Mouse (Mus musculus): ENCODE results near the gene Prmt1.

Prmt1 gene

DNA sequence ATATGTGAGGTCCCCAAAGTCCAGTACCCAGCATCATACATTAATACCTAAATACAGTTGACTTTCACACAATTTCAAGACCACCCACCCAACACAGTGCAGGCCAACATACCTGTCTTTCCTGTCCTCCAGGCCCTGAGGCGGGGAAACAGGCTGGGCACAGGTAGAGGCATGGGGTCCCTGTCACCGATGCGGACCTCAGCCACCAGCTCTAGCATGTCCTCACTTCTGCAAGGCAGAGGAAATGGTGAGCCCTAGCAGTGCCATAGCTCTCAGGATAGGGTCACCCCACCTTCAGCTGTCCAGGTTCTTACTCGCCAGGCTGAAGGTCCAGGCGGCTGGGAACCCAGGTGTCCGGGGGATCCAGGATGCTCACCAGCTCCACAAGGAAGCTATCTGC is 25.6 kb upstream of the Prmt1 start:
- no peak for DNase-seq

DNA sequence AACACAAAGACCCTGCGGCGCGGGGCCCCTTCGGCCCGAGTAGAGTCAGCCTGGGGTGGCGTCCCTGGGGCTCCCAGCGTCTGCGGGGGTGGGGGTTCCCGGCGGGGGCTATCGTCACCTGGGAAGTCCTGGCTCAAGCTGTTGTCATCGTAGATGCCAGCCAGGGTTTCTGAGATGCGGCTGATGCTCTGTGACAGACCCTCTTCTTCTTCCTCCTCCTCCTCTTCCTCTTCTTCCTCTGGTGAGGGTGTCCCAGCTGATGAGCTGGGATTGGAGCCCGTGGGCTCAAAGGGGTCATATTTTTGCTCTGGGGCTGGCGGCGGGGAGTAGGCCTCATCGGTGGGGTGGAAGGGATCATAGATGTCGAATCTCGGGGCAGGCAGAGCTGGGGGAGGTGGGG is 22.0 kb upstream of the Prmt1 start:
- peak in 1 of 2 experiments; percentile 33 for DNase-seq

DNA sequence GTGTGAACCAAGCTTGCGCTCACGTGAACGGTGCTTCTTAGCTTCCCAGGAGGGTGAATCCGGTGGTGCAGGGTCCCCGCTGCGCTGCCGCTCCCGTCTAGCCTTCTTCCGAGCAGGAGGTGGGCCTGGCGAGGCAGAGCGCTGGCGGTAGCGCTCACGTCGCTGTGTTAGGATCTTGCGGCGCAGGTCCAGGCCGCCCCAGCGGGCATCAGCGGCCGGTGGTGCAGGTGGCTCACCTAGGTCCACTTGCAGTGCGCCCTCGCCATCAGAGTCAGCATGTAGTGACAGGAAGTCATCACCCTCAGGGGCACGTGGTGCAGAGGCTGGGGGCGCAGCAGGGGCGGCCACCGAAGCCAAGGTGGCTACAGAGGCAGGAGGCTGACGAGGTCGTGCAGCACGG is 21.5 kb upstream of the Prmt1 start:
- peak in 1 of 2 experiments; percentile 20 for DNase-seq

DNA sequence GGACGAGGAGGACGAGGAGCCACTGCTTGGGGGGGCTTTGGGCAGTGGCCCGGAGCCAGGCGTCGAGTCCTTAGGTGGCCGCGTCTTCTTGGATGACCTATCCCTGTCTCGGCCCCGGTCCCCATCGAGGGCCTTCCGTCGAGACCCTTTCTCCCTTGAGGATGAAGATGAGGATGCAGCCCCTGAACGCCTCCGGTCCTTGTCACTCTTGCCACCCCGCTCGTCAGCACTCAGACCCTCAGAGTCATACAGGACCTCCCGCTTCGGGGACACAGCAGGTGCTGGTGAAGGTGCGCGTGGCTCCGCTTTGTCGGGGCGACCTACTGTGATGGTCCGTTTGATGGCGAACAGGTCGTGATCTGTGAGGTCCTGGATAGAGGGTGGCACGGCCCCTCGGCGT is 20.8 kb upstream of the Prmt1 start:
- no peak for DNase-seq

DNA sequence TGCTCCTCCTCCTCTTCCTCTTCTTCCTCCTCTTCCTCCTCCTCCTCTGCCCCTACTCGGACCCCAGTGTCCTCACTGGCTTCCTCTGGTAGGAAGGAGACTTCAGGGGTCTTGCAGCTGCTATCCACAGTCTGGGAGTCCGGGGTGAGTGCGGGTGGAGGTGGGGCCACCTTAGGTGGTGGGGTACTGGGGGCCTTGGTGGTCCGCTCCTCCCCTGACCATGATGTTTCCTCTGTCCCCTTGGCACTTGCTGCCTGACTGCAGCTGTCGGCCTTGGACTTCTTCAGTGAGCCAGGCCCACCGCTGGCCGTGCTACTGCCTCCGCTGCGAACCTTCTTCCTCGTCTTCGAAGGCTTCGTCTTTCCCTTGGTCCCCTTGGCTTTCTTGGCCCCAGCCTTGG is 20.1 kb upstream of the Prmt1 start:
- peak in 1 of 2 experiments; percentile 17 for DNase-seq

DNA sequence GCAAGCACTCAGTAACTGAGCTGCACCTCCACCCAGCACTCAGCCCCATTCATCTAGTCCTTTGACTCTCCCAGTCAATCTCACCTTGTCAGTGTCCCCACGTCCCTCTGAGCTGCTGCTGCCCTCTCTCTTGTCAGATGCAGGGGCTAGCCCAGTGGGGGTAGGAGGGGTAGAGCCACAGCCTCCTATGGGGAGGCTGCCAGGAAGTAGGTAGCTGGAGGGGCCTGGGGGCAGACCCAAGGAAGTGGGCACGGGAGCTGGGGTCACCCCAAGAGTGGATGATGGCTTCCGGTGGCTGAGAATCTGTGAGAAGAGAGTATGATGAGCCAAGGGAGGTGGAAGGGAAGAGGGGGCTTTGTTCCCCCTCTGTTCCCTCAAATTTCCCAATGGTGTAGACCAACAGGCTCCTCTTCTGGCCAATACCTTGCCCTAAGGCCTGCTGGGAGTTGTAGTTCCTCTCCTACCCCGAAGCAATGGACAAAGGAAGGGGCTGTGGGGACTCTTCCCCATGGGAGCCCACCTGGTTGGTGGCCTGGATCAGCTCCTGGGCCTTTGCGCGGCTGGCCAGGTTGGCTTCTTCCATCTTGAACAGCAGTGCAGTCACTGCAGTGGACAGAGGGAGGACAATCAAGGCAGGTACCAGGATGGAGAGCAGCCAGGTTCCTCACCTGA is 19.1 kb upstream of the Prmt1 start:
- DNase-seq: no peak

DNA sequence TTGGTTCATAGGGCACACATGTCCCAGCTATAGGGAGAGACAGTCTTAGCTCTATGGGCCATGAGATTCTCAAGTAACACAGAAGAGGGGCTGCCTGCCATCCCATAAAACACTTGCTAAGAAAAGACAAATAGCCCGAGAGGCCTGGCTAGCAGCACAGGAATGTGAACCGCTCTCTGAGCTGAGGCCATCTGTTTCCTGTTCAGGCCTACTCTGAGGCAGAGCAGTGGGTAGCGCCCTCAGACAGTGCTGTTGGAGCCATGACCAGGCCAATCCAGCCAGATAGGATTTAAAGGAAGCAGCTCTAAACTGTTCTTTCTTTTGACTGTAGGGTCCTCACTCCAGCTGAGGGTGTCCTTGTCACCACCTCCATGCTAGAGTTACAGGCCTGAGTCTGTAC is 18.2 kb upstream of the Prmt1 start:
- no peak for DNase-seq

DNA sequence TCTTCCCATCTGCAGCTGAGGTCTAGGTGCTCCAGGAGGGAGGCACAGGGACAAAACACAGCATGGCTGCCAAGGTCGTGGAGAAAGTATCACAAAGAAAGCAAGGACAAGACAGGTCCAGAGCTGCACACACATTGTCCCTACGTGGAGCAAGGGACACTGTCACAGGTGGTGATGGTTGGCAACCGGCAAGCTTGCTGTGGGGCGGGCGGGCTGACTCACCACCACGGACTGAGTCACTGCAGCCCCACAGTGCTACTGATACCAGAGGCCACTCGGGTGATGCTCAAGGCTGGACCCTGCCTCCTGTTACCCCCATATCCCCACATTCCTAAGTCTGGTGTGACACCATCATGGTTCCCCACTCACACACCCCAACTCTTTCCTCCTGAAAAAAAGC is 16.1 kb upstream of the Prmt1 start:
- peak; percentile 45 to 67 for DNase-seq

DNA sequence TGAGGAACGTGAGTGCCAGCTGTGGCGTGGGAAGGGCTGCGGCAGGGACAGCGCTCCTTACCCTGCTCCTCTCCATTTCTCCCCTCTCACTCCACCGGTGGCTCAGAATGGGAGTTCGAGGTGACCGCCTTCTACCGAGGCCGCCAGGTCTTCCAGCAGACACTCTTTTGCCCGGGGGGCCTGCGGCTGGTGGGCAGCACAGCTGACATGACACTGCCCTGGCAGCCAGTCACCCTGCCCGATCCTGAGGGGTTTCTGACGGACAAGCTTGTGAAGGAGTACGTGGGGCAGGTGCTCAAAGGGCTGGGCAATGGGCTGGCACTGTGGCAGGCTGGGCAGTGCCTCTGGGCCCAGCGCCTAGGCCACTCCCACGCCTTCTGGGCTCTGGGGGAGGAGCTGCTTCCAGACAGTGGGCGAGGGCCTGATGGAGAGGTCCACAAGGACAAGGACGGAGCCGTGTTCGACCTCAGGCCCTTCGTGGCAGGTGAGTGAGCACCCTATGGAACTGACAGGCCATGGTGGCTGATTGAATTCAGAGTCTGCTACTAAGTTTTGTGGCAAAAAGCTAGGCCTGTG is 14.3 kb upstream of the Prmt1 start:
- DNase-seq: no peak

DNA sequence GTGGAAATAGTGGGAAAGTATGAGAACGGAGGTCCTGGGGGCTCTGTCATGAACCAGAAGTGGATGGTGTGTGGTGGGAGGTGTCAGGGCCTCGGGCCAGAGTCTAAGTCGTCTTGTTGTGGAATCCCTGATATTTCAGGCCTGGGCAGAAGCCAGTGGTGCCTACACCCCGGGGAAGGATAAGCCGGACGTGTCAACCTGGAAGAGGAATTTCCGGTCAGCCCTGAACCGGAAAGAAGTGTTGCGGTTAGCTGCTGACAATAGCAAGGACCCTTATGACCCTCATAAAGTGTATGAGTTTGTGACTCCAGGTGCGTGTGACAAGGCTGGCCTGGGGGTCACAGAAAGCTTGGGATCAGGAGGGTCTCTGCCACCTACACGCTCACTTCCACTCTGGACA is 13.4 kb upstream of the Prmt1 start:
- no peak for DNase-seq

DNA sequence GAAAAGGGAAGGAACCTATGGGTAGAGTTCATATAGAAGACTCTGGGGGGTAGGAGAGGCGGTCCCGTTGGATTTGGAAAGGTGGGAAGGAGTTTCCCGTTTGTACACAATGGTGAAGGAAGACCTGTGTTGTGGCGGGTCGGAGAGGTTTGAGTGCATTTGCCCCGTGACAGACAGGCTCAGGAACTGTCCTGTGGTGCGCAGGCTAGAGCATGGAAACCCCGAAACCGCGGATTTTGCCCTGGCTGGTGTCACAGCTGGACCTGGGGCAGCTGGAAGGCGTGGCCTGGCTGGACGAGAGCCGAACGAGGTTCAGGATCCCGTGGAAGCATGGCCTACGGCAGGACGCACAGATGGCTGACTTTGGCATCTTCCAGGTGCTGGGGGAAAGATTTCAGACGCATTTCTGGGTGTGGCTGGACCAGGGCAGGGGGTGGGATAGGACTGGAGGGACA is 12.2 kb upstream of the Prmt1 start, which contains the start of gene Bcl2l12:
Gene Bcl2l12 (minus strand): TSS at position 212 of the 455 bp plus-strand sequence.
- peak; percentile 53 to 67 for DNase-seq

DNA sequence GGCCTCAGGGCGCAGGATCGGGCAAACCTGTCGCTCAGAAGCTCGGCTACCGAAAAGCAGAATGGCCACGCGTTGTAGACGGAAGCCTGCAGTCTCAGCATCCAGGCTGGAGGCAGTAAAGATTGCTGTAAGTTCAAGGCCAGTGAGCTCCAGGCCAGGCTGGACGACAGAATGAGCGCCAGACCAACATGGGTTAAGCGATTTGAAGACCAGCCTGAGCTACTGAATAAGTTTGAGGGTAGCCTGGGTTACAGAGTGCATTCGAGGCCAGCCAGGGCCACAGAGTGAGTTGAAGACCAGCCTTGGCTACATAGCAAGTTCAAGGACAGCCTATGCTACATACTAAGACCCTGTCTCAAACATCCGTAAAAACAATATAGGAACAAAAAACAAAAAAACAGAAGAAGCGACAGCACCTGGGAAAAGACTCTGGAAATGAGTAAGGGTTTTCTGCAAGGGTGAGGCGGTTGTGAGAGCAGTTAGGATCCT is 11.6 kb upstream of the Prmt1 start:
- no peak for DNase-seq

DNA sequence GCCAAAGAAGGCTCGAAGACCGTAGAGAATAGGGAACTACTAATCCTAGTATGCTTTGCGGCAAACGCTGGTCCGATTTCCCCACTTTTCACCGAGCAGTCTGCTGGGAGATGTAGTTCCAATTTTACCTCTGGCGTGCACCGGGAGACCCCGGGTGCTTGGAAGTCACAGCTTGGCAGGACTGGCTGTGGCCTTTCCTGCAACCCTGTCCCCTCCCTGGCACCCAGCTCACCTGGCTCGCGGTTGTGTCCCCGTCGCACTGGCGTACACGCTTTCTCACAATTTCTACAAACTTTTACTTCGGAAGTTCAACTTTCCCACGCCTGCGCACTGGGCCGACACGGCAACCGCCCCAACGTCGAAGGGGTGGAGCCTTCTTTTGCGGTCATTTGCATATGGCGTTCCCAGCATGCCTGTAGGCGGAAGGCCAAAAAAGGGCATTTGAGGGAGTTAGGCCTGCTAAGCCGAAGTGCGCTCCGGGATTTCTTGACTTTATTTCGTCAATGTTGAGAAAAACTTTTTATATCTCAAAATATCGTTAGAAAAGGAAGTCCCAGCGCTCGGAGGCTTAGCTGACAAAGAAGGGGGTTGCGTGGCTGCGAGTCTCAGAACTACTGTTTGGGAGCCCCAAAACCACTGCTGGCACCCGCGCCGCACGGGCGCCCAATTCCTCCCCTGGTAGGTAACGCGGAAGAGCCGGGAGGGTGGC is 11.0 kb upstream of the Prmt1 start, which contains the start of gene Irf3:
Gene Irf3 (plus strand): TSS at position 418 of the 709 bp plus-strand sequence.
- peak; percentile 96 to 97 for DNase-seq

DNA sequence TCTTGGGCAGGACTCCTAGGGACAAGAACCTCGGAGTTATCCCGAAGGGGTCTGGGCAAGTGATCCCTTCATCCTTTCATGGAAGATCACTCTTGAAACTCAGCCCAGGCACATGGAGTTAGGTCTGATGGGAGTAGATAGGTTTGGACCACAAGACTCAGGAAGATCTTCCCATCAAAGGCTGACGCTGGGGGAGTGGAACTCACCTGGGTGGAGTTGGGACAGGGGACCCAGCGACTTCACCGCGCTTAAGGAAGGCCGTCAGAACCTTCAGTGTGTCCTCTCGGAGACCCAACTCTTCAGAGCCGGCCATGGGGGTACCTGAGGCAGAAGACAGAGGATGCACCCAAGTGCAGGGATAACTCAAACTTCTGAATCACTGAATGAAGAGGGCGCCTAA is 10.3 kb upstream of the Prmt1 start:
- no peak for DNase-seq

DNA sequence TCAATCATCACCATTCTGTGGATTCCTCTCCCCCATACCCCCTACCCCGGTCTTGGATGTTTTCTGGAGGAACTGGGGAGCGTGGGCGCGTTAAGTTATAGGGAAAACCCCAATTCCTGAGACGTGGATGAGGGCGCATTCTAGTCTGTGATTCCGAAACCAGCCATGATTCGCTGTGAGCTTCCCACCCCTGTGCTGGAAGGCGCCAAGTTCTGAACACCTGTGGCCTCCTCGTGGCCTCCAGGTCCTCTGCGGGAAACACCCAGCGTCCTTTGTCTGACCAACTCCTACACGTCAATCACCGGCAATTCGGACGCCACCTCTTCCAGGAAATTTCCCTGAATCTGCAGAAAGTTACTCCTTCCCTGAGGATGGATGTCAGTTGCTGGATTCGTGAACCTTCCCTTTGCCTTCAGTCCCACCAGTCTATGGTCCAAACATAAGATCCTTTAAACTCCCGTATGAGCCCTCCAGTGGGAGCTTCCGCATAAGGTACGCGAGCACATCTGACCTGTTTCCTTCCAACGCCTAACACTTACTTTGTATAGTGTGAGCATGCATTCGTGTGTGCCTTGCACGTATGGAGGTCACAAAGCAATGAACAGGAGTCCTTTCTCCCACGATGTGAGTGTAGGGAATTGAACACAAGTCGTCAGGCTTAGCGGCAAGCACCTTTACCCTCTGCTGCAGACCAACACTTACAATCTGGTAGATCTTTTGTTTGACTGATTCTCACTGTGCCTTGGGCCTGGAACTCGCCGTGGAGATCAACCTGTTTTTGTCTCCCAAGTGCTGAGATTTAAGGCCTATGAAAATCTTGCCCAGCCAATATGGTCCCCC is 731 bp upstream of the Prmt1 start:
- DNase-seq: no peak

DNA sequence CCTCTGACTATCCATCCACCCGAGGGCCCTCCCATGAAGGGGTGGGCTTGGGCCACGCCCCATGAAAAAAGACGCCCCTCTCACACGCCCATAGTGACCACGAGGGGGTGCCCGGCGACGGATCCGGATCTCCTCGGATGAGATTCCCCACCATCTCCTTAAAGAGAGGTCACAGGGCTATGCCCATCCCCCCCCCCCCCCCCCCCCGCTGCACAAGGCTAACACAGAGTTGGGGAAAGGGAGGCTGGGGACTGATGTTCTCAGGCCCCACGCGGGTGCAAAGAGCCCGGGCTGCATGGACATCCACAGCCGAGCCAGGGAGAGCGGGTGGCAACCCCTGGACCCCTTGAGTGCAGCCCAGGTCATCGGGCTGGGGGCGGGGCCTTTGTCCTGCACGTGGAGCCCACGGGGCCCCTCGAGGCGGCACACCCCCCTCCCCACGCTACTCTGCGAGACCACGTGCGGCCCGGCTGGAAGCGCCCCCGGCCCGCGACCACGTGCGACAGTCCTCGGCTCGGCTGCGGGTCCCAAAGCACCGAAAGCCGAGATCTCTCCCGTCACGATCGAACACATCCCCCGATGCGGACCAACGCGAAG is 675 bp downstream of the Prmt1 start:
- DNase-seq: peak; percentile 56 to 74

DNA sequence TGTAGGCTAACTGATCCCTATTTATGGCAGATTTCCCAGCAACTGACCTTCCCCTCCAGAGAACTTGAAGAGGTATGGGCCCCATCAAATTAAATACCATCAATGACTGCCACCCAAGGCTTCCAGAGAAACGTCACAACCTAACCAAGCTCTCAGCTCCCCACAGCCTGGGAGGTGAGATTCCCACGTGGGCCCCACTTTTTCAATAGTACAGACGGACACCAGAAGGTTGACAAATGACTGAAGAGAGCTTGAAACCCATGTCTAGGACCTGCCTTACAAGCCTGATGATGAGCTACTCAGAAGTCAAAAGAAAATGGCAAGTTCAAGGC is 1.6 kb downstream of the Prmt1 start:
- no peak for DNase-seq

DNA sequence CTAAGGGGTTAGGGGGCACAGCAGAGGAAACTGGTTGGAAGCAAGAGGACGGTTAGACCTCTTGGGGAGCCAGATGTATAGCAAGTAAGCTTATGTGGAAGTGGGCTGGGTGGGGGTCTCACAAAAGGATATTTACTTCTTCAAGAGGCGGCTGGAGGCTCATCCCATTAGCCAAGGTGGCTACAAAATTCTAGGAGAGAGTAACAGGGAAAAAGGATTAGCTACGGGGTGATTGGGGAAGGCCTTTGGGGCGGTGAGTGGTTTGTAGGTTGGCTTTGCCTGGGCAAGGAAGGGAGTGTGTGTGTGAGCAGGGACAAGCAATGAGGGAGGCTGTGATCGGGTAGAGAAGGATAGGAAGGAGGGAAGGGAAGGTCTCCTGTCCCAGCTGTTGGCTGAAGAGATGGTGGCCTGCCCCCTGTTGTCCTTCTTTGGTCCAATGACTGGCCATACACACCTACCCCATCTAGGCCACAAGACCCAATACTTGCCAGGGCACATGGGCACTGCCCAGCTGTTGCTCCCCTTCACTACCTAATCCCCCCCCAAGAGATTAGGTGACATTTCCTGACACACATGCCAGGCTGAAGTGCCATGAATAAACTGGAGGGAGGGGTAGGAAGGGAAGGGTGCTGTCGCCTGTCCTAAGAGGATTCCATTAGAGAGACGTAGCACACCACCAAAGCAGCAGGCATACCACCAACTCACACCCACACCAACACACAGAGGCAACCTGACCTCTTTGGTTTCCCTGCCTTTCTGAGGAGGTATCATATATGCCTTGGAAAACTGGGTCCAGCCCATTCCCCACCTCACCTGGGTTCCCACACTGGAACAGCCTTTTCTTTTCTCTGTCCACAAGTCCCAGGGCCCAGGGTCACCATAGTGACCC is 2.2 kb downstream of the Prmt1 start:
- no peak for DNase-seq

DNA sequence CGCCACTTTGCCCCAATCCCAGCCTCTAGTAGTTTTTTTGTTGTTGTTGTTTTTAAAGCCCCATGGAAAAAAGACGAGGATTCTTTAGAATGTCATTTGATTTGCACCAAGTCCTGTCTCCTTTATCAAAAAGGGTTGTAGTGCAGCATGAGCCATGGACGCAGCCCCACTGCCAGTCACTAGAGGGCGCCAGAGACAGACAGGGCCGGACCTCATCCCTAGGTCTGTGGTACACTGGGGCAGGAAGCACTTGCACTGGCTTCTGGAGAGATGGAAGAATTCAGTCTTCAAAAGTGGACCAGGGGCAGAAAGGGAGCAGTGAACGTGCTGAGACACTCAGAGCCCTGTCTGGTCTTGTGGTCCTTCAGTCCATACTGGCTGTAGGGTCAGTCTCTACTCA is 3.3 kb downstream of the Prmt1 start:
- peak; percentile 90 to 94 for DNase-seq

DNA sequence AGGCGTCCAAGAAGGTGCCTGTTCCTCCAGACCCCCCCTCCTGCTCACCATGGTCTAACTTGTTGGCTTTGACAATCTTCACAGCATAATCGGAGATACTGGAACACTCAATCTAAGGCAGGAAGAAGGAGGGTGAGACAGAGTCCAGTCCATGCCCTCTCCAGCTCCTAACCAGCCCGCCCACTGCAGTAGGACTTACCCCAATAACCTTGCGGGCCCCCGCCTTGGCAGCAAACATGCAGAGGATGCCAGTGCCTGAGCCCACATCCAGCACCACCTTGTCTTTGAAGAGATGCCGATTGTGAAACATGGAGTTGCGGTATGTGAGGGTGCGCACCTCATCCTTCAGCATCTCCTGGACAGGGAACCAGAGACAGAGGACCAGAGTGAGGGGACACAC is 4.8 kb downstream of the Prmt1 start:
- no peak for DNase-seq

DNA sequence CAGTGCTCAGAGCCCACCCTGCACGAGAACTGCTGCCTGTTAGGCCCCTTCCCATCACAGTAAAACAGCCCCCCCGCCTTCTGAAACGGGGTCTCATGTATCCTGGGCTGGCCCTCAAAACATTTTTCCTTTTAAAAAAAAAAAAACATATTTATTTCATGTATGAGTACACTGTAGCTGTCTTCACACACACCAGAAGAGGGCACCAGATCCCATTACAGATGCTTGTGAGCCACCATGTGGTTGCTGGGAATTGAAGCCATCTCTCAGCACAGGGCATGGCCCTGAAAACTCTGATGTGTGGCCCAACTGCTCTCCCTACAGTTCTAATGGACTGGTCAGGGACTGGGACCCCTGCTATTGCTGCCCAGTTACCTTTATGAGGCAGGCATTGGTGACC is 8.1 kb downstream of the Prmt1 start:
- DNase-seq: no peak

DNA sequence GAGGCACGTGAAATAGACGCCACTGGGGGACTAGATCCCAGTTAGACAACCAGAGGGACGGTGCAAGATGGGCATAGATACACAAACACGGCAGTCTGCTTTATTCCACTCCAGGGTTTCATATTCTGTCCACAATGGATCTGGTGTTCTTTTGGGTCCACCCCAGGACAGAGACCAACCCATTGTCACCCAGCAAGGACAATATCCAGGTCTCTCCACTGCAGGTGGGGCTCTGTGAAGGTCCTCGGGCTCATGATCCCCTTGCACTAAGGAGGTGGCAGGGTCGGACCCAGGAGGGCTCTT is 11.3 kb downstream of the Prmt1 start:
- peak in 1 of 2 experiments; percentile 48 for DNase-seq
